Mouse (Mus musculus) T-cell, adult 2 months (primary cell): ENCODE data around the gene Cpn1.

Experiments used
- DNase-seq: peaks from one replicate; pipeline ENCODE4 v3.0.0; 2022; ENCODE audit warnings: low spot score

Cpn1 gene

DNA sequence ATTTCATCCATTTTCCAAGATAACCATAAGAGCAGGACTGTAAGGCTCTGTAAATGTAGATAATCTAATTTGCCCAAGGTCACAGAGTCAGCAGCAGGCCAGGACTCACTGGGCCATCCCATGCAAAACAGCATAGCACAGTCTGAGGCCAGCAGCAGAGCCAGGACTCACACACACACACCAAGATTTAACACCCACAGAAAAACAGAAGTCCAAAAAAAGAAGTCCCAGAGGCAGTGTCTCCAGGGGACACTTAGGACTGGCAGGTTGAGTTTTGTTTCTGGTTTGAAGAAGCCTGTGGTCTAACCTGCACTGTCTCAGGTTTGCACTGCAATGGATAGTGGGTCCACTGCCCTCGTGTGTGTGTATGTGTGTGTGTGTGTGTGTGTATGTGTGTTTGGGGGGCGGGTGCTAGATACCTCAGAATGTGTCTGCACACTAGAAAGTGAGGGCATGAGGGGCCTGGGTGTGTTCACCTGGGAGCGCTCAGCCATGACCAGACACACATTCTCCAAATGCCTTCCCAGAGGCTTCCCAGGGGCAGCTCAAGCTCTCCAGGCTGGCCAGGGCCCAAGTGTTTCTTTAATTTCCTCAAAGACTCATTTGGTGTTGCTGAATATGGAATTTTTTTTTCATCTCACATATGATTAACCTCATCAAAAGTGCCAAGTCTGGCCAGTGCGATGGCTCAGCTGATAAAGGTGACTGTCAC, 73.4 kb downstream of the Cpn1 start:
- no peak for DNase-seq

DNA sequence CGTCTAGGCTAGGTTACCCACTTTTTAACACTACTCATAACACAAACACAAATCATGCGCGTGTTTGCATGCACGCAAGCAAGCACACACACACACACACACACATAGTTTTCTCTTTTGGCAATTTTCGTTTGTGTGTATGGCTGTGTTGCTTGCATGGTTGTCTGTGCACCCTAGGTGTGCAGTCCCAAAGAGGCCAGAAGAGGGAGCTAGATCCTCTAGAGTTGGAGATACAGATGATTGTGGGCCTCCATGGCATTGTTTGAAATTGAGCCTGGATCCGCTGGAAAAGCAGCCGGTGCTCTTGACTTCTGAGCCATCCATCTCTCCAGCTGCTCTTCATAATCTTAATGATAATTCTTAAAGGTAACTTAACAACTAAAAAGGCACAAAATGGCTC, 79.9 kb downstream of the Cpn1 start:
- DNase-seq = no peak
